Mouse (Mus musculus) lung, postnatal 10 days (tissue): Measurements from ENCODE around the gene Helz2.
"Not testable (repeated sequence)": the region's sequence is repeated elsewhere in the genome, so short reads cannot be mapped to it uniquely, and the experiment has no call there.

ENCODE experiments used
- DNase-seq: peaks from one replicate; pipeline ENCODE4 v3.0.0; 2021

The Helz2 gene

GRCm38 (mm10) chr2:181191385-181191784, 50.4 kb downstream of the Helz2 start:
- DNase-seq = not testable (repeated sequence)

GRCm38 (mm10) chr2:181189321-181189720, 52.5 kb downstream of the Helz2 start:
- DNase-seq = no peak

- peak; percentile 41 for DNase-seq
These were observed 53.1 kb downstream of the Helz2 start for GRCm38 (mm10) chr2:181188681-181189080.

- peak; percentile 98 for DNase-seq
These were observed 54.5 kb downstream of the Helz2 start, which contains the start of gene Ppdpf for GRCm38 (mm10) chr2:181187121-181188000. Ppdpf (plus strand) TSS chr2:181187247.

GRCm38 (mm10) chr2:181186635-181187034, 55.2 kb downstream of the Helz2 start:
- peak; percentile 92 for DNase-seq

- DNase-seq = no peak
These were observed 60.9 kb downstream of the Helz2 start for GRCm38 (mm10) chr2:181180898-181181297.

DNA sequence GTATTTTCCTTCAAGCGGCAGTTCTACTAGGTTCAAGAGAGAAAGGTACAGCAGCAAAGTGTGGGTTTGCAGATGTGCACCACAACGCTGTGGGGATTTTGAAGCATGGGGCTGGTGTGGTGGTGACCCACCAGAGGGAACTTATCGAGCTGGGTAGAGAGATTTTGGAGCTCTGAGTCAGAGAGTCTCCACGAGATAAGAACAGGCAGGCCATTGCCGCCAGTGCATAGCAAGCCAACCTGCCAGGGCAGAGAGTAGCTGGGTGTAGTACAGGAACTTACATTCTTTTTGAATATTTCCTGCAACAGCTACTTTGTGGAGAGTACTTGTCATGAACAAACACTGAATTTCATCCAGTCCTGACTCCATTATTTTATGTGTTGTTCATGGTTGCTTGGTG, 63.4 kb downstream of the Helz2 start:
- DNase-seq = no peak

DNA sequence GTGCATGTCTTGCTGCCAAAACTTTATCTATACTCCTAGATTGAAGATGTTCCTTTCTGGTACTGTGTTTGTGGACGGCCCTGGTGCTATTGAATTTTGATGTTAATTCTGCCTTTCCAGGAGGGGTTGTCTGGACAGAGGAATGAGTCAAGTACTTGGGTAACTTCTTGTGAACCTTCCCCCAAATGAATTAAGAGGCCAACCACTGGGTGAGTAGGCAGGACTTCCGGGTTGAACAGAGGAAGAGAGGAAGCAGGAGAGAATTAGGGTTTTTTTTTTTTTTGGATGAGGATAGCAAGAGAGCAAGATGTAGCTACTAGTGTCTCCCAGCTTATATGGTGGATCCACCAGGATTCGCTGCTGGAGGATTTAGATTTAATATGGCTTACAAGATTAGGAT, 63.8 kb downstream of the Helz2 start:
- DNase-seq = no peak
